Mouse (Mus musculus) thymus, postnatal 10 days (tissue): ENCODE results near the gene Lrrfip1.

ENCODE experiments used
- DNase-seq, 2 experiments: peaks; one replicate each; pipeline ENCODE4 v3.0.0; 2021; ENCODE audit warnings: low spot score in 2 of 2

The Lrrfip1 gene

GRCm38 (mm10) chr1:90998891-90999611, 514 bp downstream of the Lrrfip1 start:
- no peak for DNase-seq

- no peak for DNase-seq
Observed at GRCm38 (mm10) chr1:90999911-91000601, 1.5 kb downstream of the Lrrfip1 start.

- DNase-seq, result no peak
Observed at GRCm38 (mm10) chr1:91001101-91001500, 2.6 kb downstream of the Lrrfip1 start.

- no peak for DNase-seq
Observed at GRCm38 (mm10) chr1:91001871-91002539, 3.5 kb downstream of the Lrrfip1 start.

- no peak for DNase-seq
Observed at GRCm38 (mm10) chr1:91002641-91003040, 4.1 kb downstream of the Lrrfip1 start.

- DNase-seq, result no peak
Observed at GRCm38 (mm10) chr1:91003522-91004253, 5.2 kb downstream of the Lrrfip1 start.

GRCm38 (mm10) chr1:91006037-91006436, 7.5 kb downstream of the Lrrfip1 start:
- DNase-seq, result no peak

- no peak for DNase-seq
Observed at GRCm38 (mm10) chr1:91006708-91007107, 8.2 kb downstream of the Lrrfip1 start.

- no peak for DNase-seq
Observed at GRCm38 (mm10) chr1:91008147-91008682, 9.7 kb downstream of the Lrrfip1 start.

- no peak for DNase-seq
Observed at GRCm38 (mm10) chr1:91008746-91009145, 10.2 kb downstream of the Lrrfip1 start.

- no peak for DNase-seq
Observed at GRCm38 (mm10) chr1:91009266-91009665, 10.7 kb downstream of the Lrrfip1 start.

- DNase-seq, result no peak
Observed at GRCm38 (mm10) chr1:91010216-91010615, 11.7 kb downstream of the Lrrfip1 start.

GRCm38 (mm10) chr1:91010716-91011115, 12.2 kb downstream of the Lrrfip1 start:
- no peak for DNase-seq

GRCm38 (mm10) chr1:91011336-91011735, 12.8 kb downstream of the Lrrfip1 start:
- no peak for DNase-seq

- no peak for DNase-seq
Observed at GRCm38 (mm10) chr1:91013803-91014202, 15.3 kb downstream of the Lrrfip1 start.

GRCm38 (mm10) chr1:91015571-91015970, 17.0 kb downstream of the Lrrfip1 start:
- DNase-seq, result no peak

- no peak for DNase-seq
Observed at GRCm38 (mm10) chr1:91017111-91017758, 18.7 kb downstream of the Lrrfip1 start.

GRCm38 (mm10) chr1:91019346-91019745, 20.8 kb downstream of the Lrrfip1 start:
- no peak for DNase-seq

GRCm38 (mm10) chr1:91021304-91021703, 22.8 kb downstream of the Lrrfip1 start:
- peak in 1 of 2 experiments; percentile 29 for DNase-seq

GRCm38 (mm10) chr1:91022157-91022895, 23.8 kb downstream of the Lrrfip1 start:
- DNase-seq, result no peak

GRCm38 (mm10) chr1:91023230-91023629, 24.7 kb downstream of the Lrrfip1 start:
- no peak for DNase-seq
